Mouse (Mus musculus): ENCODE data around the gene Gm4881.

DNA sequence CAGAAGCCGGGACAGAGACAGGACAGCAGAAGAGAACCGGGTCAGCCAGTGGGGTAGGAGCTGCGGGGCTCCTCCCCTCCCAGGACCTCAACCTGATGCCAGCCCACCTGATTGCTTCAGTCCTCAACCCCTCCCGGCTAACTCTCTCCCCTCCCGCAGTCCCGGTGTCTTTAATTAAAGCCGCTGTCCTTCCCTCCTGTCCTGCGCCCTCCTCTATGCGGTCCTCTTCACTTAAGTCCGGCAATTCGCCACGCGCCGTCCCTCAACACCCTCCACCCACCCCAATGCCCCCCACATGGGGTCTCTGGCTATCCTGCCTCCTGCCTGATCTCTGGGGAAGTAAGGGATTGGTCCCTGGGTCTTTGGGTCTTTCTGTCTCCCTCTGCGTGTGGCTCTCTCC lies 12.6 kb downstream of the Gm4881 start:
- no peak for TF ChIP-seq CTCF (IDR thresholded peaks at IDR 0.05; ENCODE audit: control insufficient read depth, insufficient read depth, low read length)
- no peak for TF ChIP-seq POLR2A (IDR thresholded peaks at IDR 0.05; ENCODE audit: borderline replicate concordance, control insufficient read depth, low read depth, low read length)
